ENCODE assay signal across 8 mouse cellular contexts in the genomic region with DNA sequence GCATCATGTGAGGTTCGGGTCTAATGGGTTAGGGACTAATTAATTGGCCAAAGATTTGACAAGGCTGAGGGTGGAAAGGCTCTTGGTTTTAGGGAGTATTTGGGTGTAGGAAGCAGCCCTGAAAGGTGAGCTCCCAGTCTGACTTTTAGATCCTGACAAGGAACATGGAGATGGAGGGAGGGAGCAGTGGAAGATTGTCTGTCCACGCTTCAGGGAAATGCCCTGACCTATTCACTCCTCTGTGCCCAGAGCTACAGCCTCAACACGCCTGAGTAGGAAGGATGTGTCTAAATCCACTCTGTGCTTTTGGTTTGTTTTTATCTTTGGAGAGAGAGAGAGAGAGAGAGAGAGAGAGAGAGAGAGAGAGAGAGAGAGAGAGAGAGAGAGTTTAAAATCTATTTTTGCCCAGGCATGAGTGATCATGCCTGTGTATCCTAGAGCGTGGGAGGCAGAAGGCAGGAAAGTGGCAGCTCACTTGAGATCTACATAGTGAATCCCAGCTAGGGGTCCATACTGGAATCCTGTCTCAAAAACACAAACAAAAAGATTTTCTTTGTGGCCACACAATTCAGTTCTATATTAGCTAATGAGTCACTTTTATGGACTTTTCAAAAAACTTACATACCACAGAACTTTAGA.
DNase-seq lines count a peak whose midpoint lies in the region; ATAC-seq and TF ChIP-seq lines count a peak whose summit lies in the region.

No protein-coding gene starts in this region.

- no peak for TF ChIP-seq EP300 in stomach, postnatal 0 days (optimal IDR thresholded peaks at IDR 0.05)

- H3K27me3 ChIP-seq in stomach, embryonic 16.5 days (ENCODE audit: control insufficient read depth, insufficient read depth, low read length) = no peaks in the 10 kb centered on the region
- no peaks in the 10 kb centered on the region for H3K27me3 ChIP-seq in stomach, postnatal 0 days (ENCODE audit: control insufficient read depth, insufficient read depth, low read length)
- H3K27me3 ChIP-seq in hindbrain, postnatal 0 days (ENCODE audit: insufficient read depth, low read length) = no peaks in the 10 kb centered on the region
- no peaks in the 10 kb centered on the region for H3K27me3 ChIP-seq in thymus, adult 2 months (ENCODE audit: control insufficient read depth, insufficient read depth, low read length)

- H3K36me3 ChIP-seq in stomach, embryonic 16.5 days (ENCODE audit: control insufficient read depth, insufficient read depth, low read length) = no peaks in the 10 kb centered on the region
- no peaks in the 10 kb centered on the region for H3K36me3 ChIP-seq in stomach, postnatal 0 days (ENCODE audit: control insufficient read depth, insufficient read depth, low read length)
- no peaks in the 10 kb centered on the region for H3K36me3 ChIP-seq in hindbrain, postnatal 0 days (ENCODE audit: insufficient read depth, low read length)
- no peaks in the 10 kb centered on the region for H3K36me3 ChIP-seq in thymus, adult 2 months (ENCODE audit: control insufficient read depth, insufficient read depth, low read length)

- no peak overlapping the region for H3K4me2 ChIP-seq in stomach, embryonic 16.5 days (ENCODE audit: low read depth, low read length)
- no peak overlapping the region for H3K4me2 ChIP-seq in stomach, postnatal 0 days (replicated peaks; ENCODE audit: low read depth)
- no peak overlapping the region for H3K4me2 ChIP-seq in hindbrain, postnatal 0 days (ENCODE audit: low read depth, low read length)

- H3K9ac ChIP-seq in stomach, embryonic 16.5 days (ENCODE audit: low read length) = no peak overlapping the region
- no peak overlapping the region for H3K9ac ChIP-seq in stomach, postnatal 0 days (ENCODE audit: low read length)
- H3K9ac ChIP-seq in hindbrain, postnatal 0 days (replicated peaks; ENCODE audit: low read length) = no peak overlapping the region

- no peak for TF ChIP-seq POLR2A in thymus, adult 2 months (IDR thresholded peaks at IDR 0.05; ENCODE audit: control insufficient read depth, extremely low read depth, insufficient read depth, low read length, poor library complexity)

- H3K27ac ChIP-seq in gastrocnemius, adult 2 months = peak overlapping the region; percentile 87
- H3K27ac ChIP-seq in stomach, embryonic 16.5 days (ENCODE audit: low read length) = peak overlapping the region; percentile 44; the same call in 1 of the 2 replicates
- no peak overlapping the region; the same call in 1 of the 2 replicates for H3K27ac ChIP-seq in stomach, postnatal 0 days (replicated peaks)
- H3K27ac ChIP-seq in hindbrain, postnatal 0 days = peak overlapping the region; percentile 57; the same call in 1 of the 2 replicates
- no peak overlapping the region for H3K27ac ChIP-seq in thymus, adult 2 months (ENCODE audit: control insufficient read depth, insufficient read depth, low read length)

- peaks cover 16% of the 10 kb centered on the region; the same call in 1 of the 2 replicates for H3K4me1 ChIP-seq in stomach, embryonic 16.5 days (ENCODE audit: control insufficient read depth, insufficient read depth, low read length)
- no peaks in the 10 kb centered on the region for H3K4me1 ChIP-seq in stomach, postnatal 0 days (replicated peaks; ENCODE audit: control insufficient read depth, insufficient read depth)
- H3K4me1 ChIP-seq in hindbrain, postnatal 0 days (ENCODE audit: insufficient read depth, low read length) = peaks cover 10% of the 10 kb centered on the region; the same call in 1 of the 2 replicates
- 0 out of 2 replicates have a peak, but pooled peaks cover 3% of the 10 kb centered on the region for H3K4me1 ChIP-seq in thymus, adult 2 months (replicated peaks; ENCODE audit: control insufficient read depth, insufficient read depth, low read length)

- intact Hi-C loops in gastrocnemius, adult 2 months (cut with DNase I) = loop anchor here (1.0 to 10.0 kb wide), 5 partner anchors 86 to 910 kb away; partner anchors contain the start of gene Tbl1xr1
- intact Hi-C loops in gastrocnemius, postnatal 14 days (cut with DNase I; ENCODE audit: low total_unique reads) = loop anchor here (10.0 kb wide), 1 partner anchor 360 kb away; no protein-coding TSS in a partner anchor

- H3K4me3 ChIP-seq in gastrocnemius, adult 2 months = peak overlapping the region; percentile 35
- H3K4me3 ChIP-seq in stomach, embryonic 16.5 days (replicated peaks; ENCODE audit: low read length) = no peak overlapping the region
- H3K4me3 ChIP-seq in stomach, postnatal 0 days (ENCODE audit: low read depth, low read length) = no peak overlapping the region
- no peak overlapping the region for H3K4me3 ChIP-seq in hindbrain, postnatal 0 days (ENCODE audit: low read length)
- no peak overlapping the region for H3K4me3 ChIP-seq in thymus, adult 2 months (ENCODE audit: control insufficient read depth, insufficient read depth, low read length)

- no peak for TF ChIP-seq CTCF in gastrocnemius, adult 2 months (IDR thresholded peaks at IDR 0.05)
- no peak for TF ChIP-seq CTCF in stomach, postnatal 0 days (IDR thresholded peaks at IDR 0.05; ENCODE audit: low read depth)
- TF ChIP-seq CTCF in hindbrain, postnatal 0 days (IDR thresholded peaks at IDR 0.05; ENCODE audit: low read depth) = no peak
- TF ChIP-seq CTCF in thymus, adult 2 months (IDR thresholded peaks at IDR 0.05; ENCODE audit: borderline replicate concordance, control insufficient read depth, extremely low read depth, insufficient read depth, low read length, poor library complexity) = no peak

- WGBS in stomach, embryonic 16.5 days = 50% methylated on average over 4 of the region's 4 CpGs
- 51% methylated on average over 4 of the region's 4 CpGs for WGBS in stomach, postnatal 0 days
- 42% methylated on average over 4 of the region's 4 CpGs for WGBS in hindbrain, postnatal 0 days
- WGBS in thymus, adult 2 months = 89% methylated on average over 4 of the region's 4 CpGs

- peak; percentile 19 for DNase-seq in gastrocnemius, adult 2 months
- DNase-seq in gastrocnemius, postnatal 14 days = no peak
- no peak for DNase-seq in stomach, postnatal 0 days (ENCODE audit: low spot score)
- DNase-seq in hindbrain, postnatal 0 days (ENCODE audit: low spot score) = no peak
- no peak for DNase-seq in adrenal gland, adult 18-20 months (ENCODE audit: low spot score in 2 of 2)
- DNase-seq in adrenal gland, adult 8-10 months = no peak
- no peak for DNase-seq in thymus, adult 2 months

- H3K9me3 ChIP-seq in stomach, embryonic 16.5 days (replicated peaks; ENCODE audit: control insufficient read depth, low read length) = no peaks in the 10 kb centered on the region
- H3K9me3 ChIP-seq in stomach, postnatal 0 days (ENCODE audit: control insufficient read depth, low read length) = no peaks in the 10 kb centered on the region
- H3K9me3 ChIP-seq in hindbrain, postnatal 0 days (ENCODE audit: low read length) = no peaks in the 10 kb centered on the region

- no peak for ATAC-seq in stomach, embryonic 16.5 days (ENCODE audit: insufficient read depth, low FRiP score)
- no peak for ATAC-seq in stomach, postnatal 0 days (ENCODE audit: low FRiP score, low TSS enrichment)
- ATAC-seq in hindbrain, postnatal 0 days = no peak

Comparison
In these comparisons a context has a peak if more than half of its experiments do, and no peak if none do; other contexts are left out.
1. H3K27ac ChIP-seq: peak in gastrocnemius, adult 2 months (single experiment), stomach, embryonic 16.5 days (single experiment) and hindbrain, postnatal 0 days (single experiment); none in stomach, postnatal 0 days (single experiment) and thymus, adult 2 months (single experiment).